Mouse (Mus musculus) small intestine, adult 2 months (tissue): ENCODE data around the gene Dop1b.

Experiments used
- CTCF ChIP-seq: fragments of 200-500 bp; IDR thresholded peaks from 2 replicates; pipeline ENCODE4 v1.5.1; 2012; ENCODE audit warnings: low read depth, mild to moderate bottlenecking, control low read depth, inconsistent platforms, low read length, moderate library complexity, mixed read lengths; ENCODE audit not compliant: insufficient replicate concordance, insufficient read length; ENCODE audit errors: extremely low read depth
- POLR2A ChIP-seq: fragments of 200-500 bp; IDR thresholded peaks from 2 replicates; pipeline ENCODE4 v1.6.1; 2012; ENCODE audit warnings: low read depth, mild to moderate bottlenecking, control low read depth, inconsistent platforms, low read length, moderate library complexity

DNA sequence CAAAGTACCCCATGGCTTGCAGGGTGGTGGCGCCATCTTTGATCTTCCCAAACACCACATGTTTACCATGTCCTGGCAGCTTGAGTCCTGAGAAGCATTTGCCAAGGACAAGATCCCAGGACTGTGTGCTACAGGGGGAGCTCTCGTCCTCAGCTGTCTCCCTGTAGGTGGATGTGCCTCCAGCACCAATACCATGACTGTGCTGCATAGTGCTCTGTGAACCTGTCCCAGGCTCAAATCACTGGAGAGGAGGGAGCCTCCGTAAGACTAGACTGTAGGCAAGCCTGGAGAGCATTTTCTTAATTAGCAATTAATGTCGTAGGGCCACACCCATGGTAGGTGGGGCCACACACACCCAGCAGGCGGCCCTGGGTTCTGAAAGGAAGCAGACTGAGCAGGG lies 35.3 kb upstream of the Dop1b start:
- no peak for TF ChIP-seq POLR2A
- no peak for TF ChIP-seq CTCF
